Mouse (Mus musculus) adrenal gland, postnatal 14 days (tissue): ENCODE measurements around the gene Pcbp2. TPM values are rescaled to one million over a fixed set of nuclear protein-coding genes. Genes with fewer than 3 reads are reported as not detected.

Experiments used
- DNase-seq: peaks from one replicate; pipeline ENCODE4 v3.0.0; 2021; ENCODE audit warnings: mixed read lengths
- long read RNA-seq, 2 experiments: library from polyadenylated mRNA; stranded (forward); transcript quantifications; one replicate each; pipeline ENCODE4 v2.0.0; 2021
- total RNA-seq: library from RNA; stranded (reverse); gene quantifications from 2 replicates; pipeline ENCODE4 v1.2.3, GENCODE M21; 2021

Pcbp2 gene
- 726 and 812 TPM in 2 replicates for total RNA-seq
- long read RNA-seq, experiment 1, partial matches to known transcripts: 41 of 167 reads
- long read RNA-seq, experiment 1, other reads (novel, unspliced or antisense): 117 of 167 reads
- long read RNA-seq, experiment 2, partial matches to known transcripts: 17 of 139 reads
- long read RNA-seq, experiment 2, other reads (novel, unspliced or antisense): 114 of 139 reads

- DNase-seq: peak; percentile 98
These were observed at the start of gene Pcbp2 for GRCm38 (mm10) chr15:102470183-102470604. Gene Pcbp2 (plus strand): TSS chr15:102470539.

DNA sequence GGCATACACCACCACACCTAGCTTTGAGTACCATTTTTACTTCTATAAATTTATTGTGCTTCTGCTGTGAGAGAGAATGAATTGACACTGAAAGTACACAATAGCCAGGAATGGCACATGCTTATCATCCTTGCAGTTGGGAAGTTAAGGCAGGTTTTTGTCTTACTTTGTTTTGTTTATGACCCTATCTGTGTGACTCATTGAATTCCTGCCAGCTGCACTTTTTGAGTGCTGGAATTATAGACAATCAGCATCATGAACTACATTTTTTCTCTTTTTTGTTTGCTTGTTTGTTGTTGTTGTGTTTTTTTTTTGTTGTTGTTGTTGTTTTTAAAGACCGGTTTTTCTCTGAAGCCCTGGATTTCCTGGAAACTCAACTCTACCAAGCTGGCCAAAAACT is 49.4 kb upstream of the Pcbp2 start:
- no peak for DNase-seq

GRCm38 (mm10) chr15:102421437-102421836 is 48.9 kb upstream of the Pcbp2 start:
- DNase-seq: peak; percentile 54

DNA sequence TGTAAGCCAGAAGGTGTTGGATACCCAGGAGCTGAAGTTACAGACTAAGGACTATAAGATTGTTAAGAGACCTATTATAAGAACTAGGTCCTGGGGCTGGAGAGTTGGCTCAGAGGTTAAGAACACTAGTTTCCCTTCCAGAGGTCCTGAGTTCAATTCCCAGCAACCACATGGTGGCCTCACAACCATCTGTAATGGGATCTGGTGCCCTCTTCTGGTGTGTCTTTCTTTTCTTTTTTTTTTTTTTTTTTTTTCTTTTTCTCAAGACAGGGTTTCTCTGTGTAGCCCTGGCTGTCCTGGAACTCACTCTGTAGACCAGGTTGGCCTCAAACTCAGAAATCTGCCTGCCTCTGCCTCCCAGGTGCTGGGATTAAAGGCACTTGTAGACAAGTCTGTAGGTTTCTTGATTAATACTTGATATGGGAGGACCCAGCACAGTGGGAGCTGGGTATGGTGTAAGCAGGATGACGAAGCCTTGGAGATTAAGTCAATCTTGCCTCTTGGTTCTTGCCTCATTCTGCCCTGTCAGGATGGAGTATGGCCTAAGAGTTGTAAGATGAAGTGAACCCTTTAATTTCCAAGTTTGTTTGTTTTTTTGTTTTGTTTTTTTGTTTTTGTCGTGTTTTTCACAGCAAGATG is 46.6 kb upstream of the Pcbp2 start:
- no peak for DNase-seq

GRCm38 (mm10) chr15:102424657-102425056 is 45.7 kb upstream of the Pcbp2 start:
- no peak for DNase-seq

DNA sequence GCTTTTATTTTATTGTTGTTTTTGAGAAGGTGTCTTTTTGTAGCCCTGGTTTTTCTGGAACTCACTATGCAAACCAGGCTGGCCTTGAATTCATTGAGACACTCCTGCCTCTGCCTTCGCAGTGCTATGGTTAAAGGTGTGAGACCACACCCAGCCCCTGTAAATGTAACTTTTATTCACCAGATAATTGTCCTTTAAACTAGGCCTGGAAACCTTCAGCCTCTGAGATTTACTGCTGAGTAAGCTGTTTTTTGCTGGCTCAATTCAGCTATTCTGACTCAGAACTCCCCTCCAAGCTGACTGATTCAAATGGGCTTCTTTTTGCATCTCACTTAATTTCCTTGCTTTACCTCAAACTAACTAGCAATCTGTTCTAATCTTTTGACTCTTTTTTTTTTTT is 43.4 kb upstream of the Pcbp2 start:
- no peak for DNase-seq

GRCm38 (mm10) chr15:102432046-102432445 is 38.3 kb upstream of the Pcbp2 start:
- no peak for DNase-seq

DNA sequence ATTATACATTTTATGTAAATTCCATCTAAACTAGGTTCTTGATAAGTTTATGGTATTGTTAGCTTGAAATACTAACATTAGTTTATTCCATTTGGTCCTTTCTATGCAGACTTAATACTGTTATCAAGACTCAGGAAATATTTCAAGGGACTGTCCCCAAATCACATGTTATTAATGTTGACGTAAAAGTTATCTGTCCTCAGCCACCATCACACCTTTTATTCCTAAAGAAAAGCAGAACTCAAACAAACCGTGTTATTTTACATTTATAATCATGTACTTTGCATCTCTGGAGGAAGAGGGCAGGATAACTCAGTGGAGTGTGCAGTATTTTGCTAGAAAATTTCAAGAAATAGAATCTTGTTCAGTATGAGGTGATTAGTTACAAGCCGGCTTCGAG is 37.2 kb upstream of the Pcbp2 start:
- no peak for DNase-seq

DNA sequence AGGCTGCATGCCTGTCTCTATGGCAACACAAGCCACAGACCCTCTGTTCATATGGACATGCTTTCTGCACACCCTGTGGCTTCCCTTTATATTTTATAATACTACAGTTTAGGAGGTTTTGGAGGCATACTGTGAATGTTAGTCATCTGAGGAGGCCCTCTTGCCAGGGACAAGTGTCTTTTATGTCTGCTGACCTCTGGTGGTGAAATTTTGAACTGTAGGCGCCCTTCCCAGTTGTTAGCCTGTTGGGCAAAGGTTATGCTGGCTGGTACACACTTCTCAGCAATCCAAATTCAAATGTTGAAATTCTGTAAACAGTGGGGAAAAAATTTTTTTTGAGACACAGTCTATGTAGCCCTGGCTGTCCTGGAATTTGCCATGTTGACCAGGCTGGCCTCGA is 27.8 kb upstream of the Pcbp2 start:
- peak; percentile 90 for DNase-seq

DNA sequence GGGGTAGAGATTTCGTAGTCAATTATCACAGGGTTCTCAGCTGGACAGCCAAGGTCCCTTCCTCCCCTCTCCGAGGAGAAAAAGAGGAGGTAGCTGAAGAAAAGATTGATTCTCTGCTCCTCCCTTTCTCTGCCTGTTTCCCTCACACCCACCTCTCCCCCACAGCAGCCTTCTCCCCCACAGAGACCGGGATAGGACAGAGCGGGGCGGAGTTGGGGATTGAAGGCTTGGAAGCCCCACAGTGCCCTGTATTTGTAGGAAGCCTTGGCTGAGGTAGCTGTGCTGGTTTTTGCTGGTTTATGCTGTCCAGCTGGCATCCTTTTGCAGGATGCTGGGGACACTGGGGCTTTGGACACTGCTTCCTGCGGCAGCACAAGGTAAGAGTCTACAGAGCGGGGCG is 25.2 kb upstream of the Pcbp2 start, which contains the start of gene Amhr2:
Amhr2 (plus strand) TSS at position 222 of the 400 bp plus-strand sequence.
- DNase-seq: no peak

DNA sequence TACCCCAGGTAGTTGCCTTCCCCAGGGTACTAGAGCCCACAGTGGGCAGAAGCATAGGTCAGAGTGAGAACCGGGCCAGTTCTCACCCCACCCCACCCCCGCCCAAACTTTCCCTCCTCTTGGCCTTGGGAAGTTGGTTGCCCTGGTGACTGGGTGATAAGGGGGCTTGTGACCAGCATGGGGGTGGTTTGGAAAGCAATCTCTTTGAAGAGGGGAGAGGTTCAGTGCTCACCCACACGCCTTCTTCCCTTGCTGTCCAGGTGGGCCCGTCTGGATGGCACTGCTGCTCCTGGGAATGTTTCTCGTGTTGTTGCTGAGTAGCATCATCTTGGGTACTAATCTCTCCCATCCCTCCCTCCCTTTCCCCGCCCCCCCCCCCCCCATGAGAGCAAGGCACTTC is 23.9 kb upstream of the Pcbp2 start:
- DNase-seq: peak; percentile 37

DNA sequence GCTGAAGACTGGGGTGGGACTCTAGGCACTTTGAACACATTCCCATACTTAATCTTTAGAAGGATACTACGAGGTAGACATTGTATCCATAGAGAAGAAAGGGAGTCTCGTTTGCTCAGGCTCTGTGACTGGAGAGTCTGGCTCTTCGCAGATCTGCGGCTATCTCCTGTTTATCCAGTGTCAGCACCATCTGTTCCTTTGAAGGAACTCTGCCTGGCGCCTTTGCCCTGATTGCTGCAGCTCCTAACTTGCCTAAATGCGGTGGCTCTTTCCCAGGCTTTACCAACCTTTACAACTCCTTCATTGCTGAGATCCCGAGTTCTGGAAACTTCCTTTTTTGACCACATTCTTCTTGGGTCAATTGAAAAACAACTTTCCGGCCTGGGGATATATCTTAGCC is 21.0 kb upstream of the Pcbp2 start:
- DNase-seq: no peak

GRCm38 (mm10) chr15:102450928-102451327 is 19.4 kb upstream of the Pcbp2 start:
- peak; percentile 80 for DNase-seq

DNA sequence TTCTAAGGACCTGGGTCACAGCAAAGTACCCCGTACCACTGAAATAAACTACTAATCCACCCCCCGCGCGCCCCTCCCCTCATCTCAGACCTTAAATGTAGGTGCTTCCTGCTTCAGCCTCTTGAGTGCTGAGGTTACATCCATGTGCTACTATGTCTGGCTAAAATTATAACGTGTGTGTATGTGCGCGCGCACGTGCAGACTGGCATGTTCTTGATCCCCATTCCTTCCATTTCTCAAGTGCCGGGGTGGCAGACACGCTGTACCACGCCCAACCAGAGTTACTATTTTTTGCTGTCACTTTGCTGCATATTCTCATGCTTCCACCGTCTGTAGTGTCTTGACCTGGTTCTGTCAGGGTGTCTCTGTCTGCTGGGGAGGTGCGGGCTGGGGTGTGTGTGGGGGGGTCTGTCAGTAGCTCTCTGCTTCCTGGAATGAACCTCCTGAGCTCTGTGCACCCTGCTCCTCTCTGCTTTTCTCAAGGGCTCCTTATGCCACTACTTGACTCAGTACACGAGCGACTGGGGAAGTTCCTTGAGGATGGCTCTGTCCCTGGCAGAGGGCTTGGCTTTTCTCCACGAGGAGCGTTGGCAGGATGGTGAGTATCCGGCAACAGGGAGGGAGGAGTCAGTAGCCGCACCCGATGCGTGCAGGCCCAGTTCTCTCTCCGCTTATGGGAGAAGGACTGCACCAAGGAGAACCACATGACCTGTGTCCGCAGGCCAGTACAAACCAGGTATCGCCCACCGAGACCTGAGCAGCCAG is 18.5 kb upstream of the Pcbp2 start:
- peak; percentile 48 for DNase-seq

DNA sequence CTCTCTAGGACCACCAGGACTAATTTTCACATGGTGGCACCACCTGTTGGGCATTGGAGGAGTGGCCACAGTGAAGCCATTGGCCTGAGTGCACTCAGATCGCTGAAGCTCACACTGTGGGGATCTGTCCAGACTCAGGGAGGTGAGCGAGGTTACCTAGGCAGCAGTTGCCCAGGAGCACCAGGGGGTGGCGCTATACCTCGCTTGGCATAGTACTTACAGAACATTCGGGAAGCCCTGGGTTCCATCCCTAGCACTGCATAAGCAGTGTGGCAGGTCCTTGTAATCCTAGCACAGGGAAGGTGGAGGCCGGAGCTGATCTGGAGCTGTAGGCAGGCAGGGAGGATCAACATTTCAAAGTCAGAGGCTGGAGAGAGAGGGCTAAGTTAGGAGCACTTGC is 14.3 kb upstream of the Pcbp2 start:
- DNase-seq: peak; percentile 57

GRCm38 (mm10) chr15:102458050-102458736 is 12.1 kb upstream of the Pcbp2 start:
- no peak for DNase-seq

GRCm38 (mm10) chr15:102458904-102459317 is 11.4 kb upstream of the Pcbp2 start, which contains the start of gene Prr13:
Gene Prr13 (plus strand): TSS chr15:102459028.
- peak; percentile 93 for DNase-seq

GRCm38 (mm10) chr15:102459381-102459780 is 11.0 kb upstream of the Pcbp2 start:
- peak; percentile 11 for DNase-seq

DNA sequence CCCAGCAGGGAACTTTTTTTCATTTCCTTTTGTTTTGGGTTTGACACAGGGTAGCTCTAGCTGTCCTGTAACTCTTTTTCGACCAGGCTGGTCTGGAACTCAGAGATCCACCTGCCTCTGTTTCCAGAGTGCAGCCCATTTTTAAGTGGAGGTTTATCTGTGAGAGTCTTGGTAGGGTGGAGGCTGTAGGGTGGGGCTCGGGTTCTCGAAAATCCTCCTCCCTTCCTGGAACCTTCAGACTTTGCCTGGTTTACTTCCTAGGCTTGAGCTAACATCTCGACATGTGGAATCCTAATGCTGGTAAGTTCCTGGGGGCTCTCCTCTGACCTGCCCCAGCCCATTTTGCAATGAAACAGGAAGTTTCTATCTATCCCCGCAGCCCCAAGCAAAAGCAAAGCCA is 10.5 kb upstream of the Pcbp2 start:
- no peak for DNase-seq

GRCm38 (mm10) chr15:102460409-102460808 is 9.9 kb upstream of the Pcbp2 start:
- DNase-seq: peak; percentile 22

DNA sequence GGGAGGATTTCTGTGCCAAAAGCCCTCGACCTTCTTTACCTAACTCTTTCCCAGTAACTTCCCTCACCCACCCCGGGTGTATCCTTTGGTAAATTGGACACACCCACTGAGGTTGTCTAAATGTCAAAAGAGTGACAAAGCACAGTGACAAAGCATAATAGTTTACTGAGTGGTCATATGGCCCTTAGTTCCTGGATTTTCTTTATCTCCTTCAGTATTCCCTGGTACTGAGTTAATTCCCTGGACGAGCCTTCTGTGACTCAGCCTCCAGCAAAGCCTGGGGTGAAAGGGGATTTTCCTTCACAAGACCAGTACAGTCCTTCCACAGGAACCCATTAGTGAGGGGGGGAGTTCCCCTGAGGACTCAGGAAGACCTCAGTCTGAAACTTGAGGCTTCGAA is 9.4 kb upstream of the Pcbp2 start:
- DNase-seq: peak; percentile 11

GRCm38 (mm10) chr15:102461430-102462075 is 8.8 kb upstream of the Pcbp2 start:
- DNase-seq: no peak
